Mouse (Mus musculus): ENCODE data around the gene Rbm33. TPM values are rescaled to one million over a fixed set of nuclear protein-coding genes. Genes with fewer than 3 reads are reported as not detected.

Rbm33 gene
- 10 to 100 TPM; 27.2 to 35.3 TPM for total RNA-seq (2021)
- long read RNA-seq, experiment 1, full-length matches to known transcripts: 4 of 18 reads
- long read RNA-seq, experiment 1, partial matches to known transcripts: 5 of 18 reads
- long read RNA-seq, experiment 1, other reads (novel, unspliced or antisense): 9 of 18 reads
- long read RNA-seq, experiment 2, full-length matches to known transcripts: 6 of 21 reads
- long read RNA-seq, experiment 2, partial matches to known transcripts: 12 of 21 reads
- long read RNA-seq, experiment 2, other reads (novel, unspliced or antisense): 3 of 21 reads

- peak; percentile 73 to 86 for DNase-seq
- intact Hi-C loops (cut with DNase I): no loop called here
Observed at GRCm38 (mm10) chr5:28316722-28317245, at the start of gene Rbm33. Rbm33 (plus strand) TSS chr5:28317121.

GRCm38 (mm10) chr5:28267576-28267975, 49.3 kb upstream of the Rbm33 start:
- no peak for DNase-seq
- intact Hi-C loops (cut with DNase I): no loop called here

GRCm38 (mm10) chr5:28269469-28269991, 47.4 kb upstream of the Rbm33 start:
- intact Hi-C loops (cut with DNase I): no loop called here
- DNase-seq: no peak

- no peak for DNase-seq
- intact Hi-C loops (cut with DNase I): no loop called here
Observed at GRCm38 (mm10) chr5:28272836-28273235, 44.1 kb upstream of the Rbm33 start.

- intact Hi-C loops (cut with DNase I): no loop called here
- DNase-seq: no peak
Observed at GRCm38 (mm10) chr5:28277279-28277678, 39.6 kb upstream of the Rbm33 start.

- no peak for DNase-seq
- intact Hi-C loops (cut with DNase I): no loop called here
Observed at GRCm38 (mm10) chr5:28289111-28289510, 27.8 kb upstream of the Rbm33 start.

- no peak for DNase-seq
Observed at GRCm38 (mm10) chr5:28290630-28291029, 26.3 kb upstream of the Rbm33 start.

GRCm38 (mm10) chr5:28291118-28291850, 25.6 kb upstream of the Rbm33 start:
- DNase-seq: no peak
- intact Hi-C loops (cut with DNase I): no loop called here

More at GRCm38 (mm10) chr5:28290630-28291029, 26.3 kb upstream of the Rbm33 start:
- intact Hi-C loops (cut with DNase I): no loop called here

- intact Hi-C loops (cut with DNase I): no loop called here
- DNase-seq: no peak
Observed at GRCm38 (mm10) chr5:28292281-28292680, 24.6 kb upstream of the Rbm33 start.

- DNase-seq: peak; percentile 80 to 82
- intact Hi-C loops (cut with DNase I): loop anchor here (2.0 kb wide), 1 partner anchor 93 kb away; no protein-coding TSS in a partner anchor
Observed at GRCm38 (mm10) chr5:28293990-28294389, 22.9 kb upstream of the Rbm33 start.

GRCm38 (mm10) chr5:28298161-28298560, 18.8 kb upstream of the Rbm33 start:
- DNase-seq: no peak
- intact Hi-C loops (cut with DNase I): no loop called here

- DNase-seq: no peak
- intact Hi-C loops (cut with DNase I): no loop called here
Observed at GRCm38 (mm10) chr5:28298693-28299092, 18.2 kb upstream of the Rbm33 start.

GRCm38 (mm10) chr5:28299346-28299745, 17.6 kb upstream of the Rbm33 start:
- intact Hi-C loops (cut with DNase I): no loop called here
- no peak for DNase-seq

GRCm38 (mm10) chr5:28302671-28303070, 14.2 kb upstream of the Rbm33 start:
- DNase-seq: no peak
- intact Hi-C loops (cut with DNase I): no loop called here

- no peak for DNase-seq
- intact Hi-C loops (cut with DNase I): no loop called here
Observed at GRCm38 (mm10) chr5:28304551-28304950, 12.4 kb upstream of the Rbm33 start.

- DNase-seq: no peak
- intact Hi-C loops (cut with DNase I): no loop called here
Observed at GRCm38 (mm10) chr5:28315526-28315925, 1.4 kb upstream of the Rbm33 start.

- no peak for DNase-seq
- intact Hi-C loops (cut with DNase I): no loop called here
Observed at GRCm38 (mm10) chr5:28316151-28316721, 685 bp upstream of the Rbm33 start.

GRCm38 (mm10) chr5:28317253-28317916, 464 bp downstream of the Rbm33 start:
- intact Hi-C loops (cut with DNase I): no loop called here
- DNase-seq: peak in 1 of 2 experiments; percentile 7

GRCm38 (mm10) chr5:28317917-28318267, 971 bp downstream of the Rbm33 start:
- intact Hi-C loops (cut with DNase I): no loop called here
- DNase-seq: no peak

GRCm38 (mm10) chr5:28318671-28319070, 1.8 kb downstream of the Rbm33 start:
- intact Hi-C loops (cut with DNase I): no loop called here
- no peak for DNase-seq

- no peak for DNase-seq
- intact Hi-C loops (cut with DNase I): no loop called here
Observed at GRCm38 (mm10) chr5:28321769-28322168, 4.8 kb downstream of the Rbm33 start.

Measured in gastrocnemius, postnatal 36 days (tissue).